14 mouse cellular contexts compared by ENCODE assay signal in genomic region chr6:118574351-118574750, GRCm38 (mm10). TPM values are rescaled to one million over a fixed set of nuclear protein-coding genes. Genes with fewer than 3 reads are reported as not detected.
DNase-seq lines count a peak whose midpoint lies in the region; ATAC-seq and TF ChIP-seq lines count a peak whose summit lies in the region.
"Had no signal": no experiment of that assay in that cellular context is flagged by ENCODE, and none has a peak within 500 bp of the region (broad histone marks: within the 10 kb centered on the region; RNA-seq: fewer than 3 reads in every experiment).

No protein-coding gene starts in this region.

- peak; percentile 46 for DNase-seq in limb, embryonic 11.5 days (ENCODE audit: low spot score)
- DNase-seq in limb, embryonic 10.5 days (ENCODE audit: low spot score), result no peak
- peak; percentile 53 for DNase-seq in brain, adult 2 months (ENCODE audit: low read depth, low spot score)
- peak; percentile 73 for DNase-seq in hindbrain, postnatal 0 days (ENCODE audit: low spot score)
- peak; percentile 26 for DNase-seq in mesoderm, embryonic 11.5 days (ENCODE audit: low read depth, low spot score)
- no peak for DNase-seq in adrenal gland, adult 18-20 months (ENCODE audit: low spot score in 2 of 2)
- DNase-seq in thymus, postnatal 4 days, result no peak
- DNase-seq: adrenal gland, adult 8-10 months; cerebellum, adult 11 months; thymus, adult 2 months had no signal

- no peaks in the 10 kb centered on the region for H3K9me3 ChIP-seq in limb, embryonic 11.5 days (ENCODE audit: control insufficient read depth, low read length)
- H3K9me3 ChIP-seq in limb, embryonic 10.5 days (replicated peaks), result no peaks in the 10 kb centered on the region
- no peaks in the 10 kb centered on the region for H3K9me3 ChIP-seq in hindbrain, postnatal 0 days (ENCODE audit: low read length)
- H3K9me3 ChIP-seq: embryonic facial prominence, embryonic 12.5 days; limb, embryonic 15.5 days had no signal

- H3K4me2 ChIP-seq in limb, embryonic 11.5 days (ENCODE audit: low read depth, severe bottlenecking), result no peak overlapping the region
- H3K4me2 ChIP-seq in hindbrain, postnatal 0 days (ENCODE audit: low read depth, low read length), result no peak overlapping the region
- H3K4me2 ChIP-seq: embryonic facial prominence, embryonic 12.5 days; limb, embryonic 15.5 days had no signal

- H3K36me3 ChIP-seq in limb, embryonic 11.5 days (ENCODE audit: control insufficient read depth, insufficient read depth, low read length), result no peaks in the 10 kb centered on the region
- H3K36me3 ChIP-seq in limb, embryonic 10.5 days, result no peaks in the 10 kb centered on the region
- no peaks in the 10 kb centered on the region for H3K36me3 ChIP-seq in hindbrain, postnatal 0 days (ENCODE audit: insufficient read depth, low read length)
- H3K36me3 ChIP-seq: embryonic facial prominence, embryonic 12.5 days; limb, embryonic 15.5 days had no signal

- H3K4me3 ChIP-seq in limb, embryonic 11.5 days (ENCODE audit: low read depth, low read length), result no peak overlapping the region
- H3K4me3 ChIP-seq in limb, embryonic 10.5 days, result no peak overlapping the region
- H3K4me3 ChIP-seq in hindbrain, postnatal 0 days (ENCODE audit: low read length), result no peak overlapping the region
- H3K4me3 ChIP-seq: embryonic facial prominence, embryonic 12.5 days; limb, embryonic 15.5 days; megakaryocyte, embryonic 14.5 days had no signal

- no peak overlapping the region for H3K9ac ChIP-seq in limb, embryonic 11.5 days (ENCODE audit: low read length)
- no peak overlapping the region for H3K9ac ChIP-seq in hindbrain, postnatal 0 days (replicated peaks; ENCODE audit: low read length)
- H3K9ac ChIP-seq: embryonic facial prominence, embryonic 12.5 days; limb, embryonic 15.5 days had no signal

- H3K27ac ChIP-seq in limb, embryonic 11.5 days (replicated peaks; ENCODE audit: low read depth, low read length), result no peak overlapping the region
- H3K27ac ChIP-seq in limb, embryonic 10.5 days, result no peak overlapping the region
- no peak overlapping the region for H3K27ac ChIP-seq in hindbrain, postnatal 0 days
- H3K27ac ChIP-seq: embryonic facial prominence, embryonic 12.5 days; limb, embryonic 15.5 days had no signal

- no peaks in the 10 kb centered on the region for H3K27me3 ChIP-seq in limb, embryonic 11.5 days (ENCODE audit: control insufficient read depth, insufficient read depth, low read length)
- H3K27me3 ChIP-seq in limb, embryonic 10.5 days (ENCODE audit: low read depth, poor library complexity, severe bottlenecking), result no peaks in the 10 kb centered on the region
- no peaks in the 10 kb centered on the region for H3K27me3 ChIP-seq in hindbrain, postnatal 0 days (ENCODE audit: insufficient read depth, low read length)
- H3K27me3 ChIP-seq: embryonic facial prominence, embryonic 12.5 days; limb, embryonic 15.5 days had no signal

- TF ChIP-seq CTCF in hindbrain, postnatal 0 days (IDR thresholded peaks at IDR 0.05; ENCODE audit: low read depth), result no peak

- WGBS in limb, embryonic 11.5 days, result 73% methylated on average over 6 of the region's 6 CpGs
- 88% methylated on average over 6 of the region's 6 CpGs for WGBS in limb, embryonic 10.5 days
- 56% methylated on average over 6 of the region's 6 CpGs for WGBS in hindbrain, postnatal 0 days

- H3K4me1 ChIP-seq in limb, embryonic 11.5 days (ENCODE audit: control insufficient read depth, insufficient read depth, low read length), result no peaks in the 10 kb centered on the region
- peaks cover 9% of the 10 kb centered on the region; the same call in 1 of the 2 replicates for H3K4me1 ChIP-seq in limb, embryonic 10.5 days
- no peaks in the 10 kb centered on the region for H3K4me1 ChIP-seq in hindbrain, postnatal 0 days (ENCODE audit: insufficient read depth, low read length)
- H3K4me1 ChIP-seq: embryonic facial prominence, embryonic 12.5 days; limb, embryonic 15.5 days; megakaryocyte, embryonic 14.5 days had no signal

- no peak for ATAC-seq in limb, embryonic 11.5 days (ENCODE audit: insufficient number of reproducible peaks, low FRiP score, low TSS enrichment, low read depth)
- peak; percentile 43; the same call in 1 of the 2 replicates for ATAC-seq in hindbrain, postnatal 0 days
- no peak for ATAC-seq in megakaryocyte progenitor cell, adult 5-6 weeks (replicated peaks; ENCODE audit: poor library complexity)

RNA-seq across cellular contexts. Expression of gene Ankrd26, which starts 12.3 kb away (rescaled TPM):
- polyA plus RNA-seq in limb, embryonic 11.5 days (2014; fragmentation: Nextera tagmentation; extraction: Ambion mirVana), result 19.7 and 20.8 TPM in 2 replicates
- 13.8 and 18.5 TPM in 2 replicates for polyA plus RNA-seq in limb, embryonic 10.5 days (2016; fragmentation: Nextera tagmentation; extraction: Ambion mirVana)
- 5.5 and 6.0 TPM in 2 replicates for total RNA-seq in hindbrain, postnatal 0 days (2014; rRNA removed)
- polyA plus RNA-seq in hindbrain, postnatal 0 days (2015; fragmentation: Nextera tagmentation; extraction: Ambion mirVana), result 12.5 and 13.5 TPM in 2 replicates
- total RNA-seq in adrenal gland, adult 18-20 months (2021), result 1 to 10 TPM; 3.0 to 3.5 TPM
- total RNA-seq in megakaryocyte progenitor cell, adult 5-6 weeks (2015), result 8.6 and 14.6 TPM in 2 replicates
- total RNA-seq in megakaryocyte progenitor cell, adult 5-6 weeks (2017), result 15.0 and 19.7 TPM in 2 replicates

Comparison
In these comparisons a context has a peak if more than half of its experiments do, and no peak if none do; other contexts are left out.
1. DNase-seq: peak in limb, embryonic 11.5 days (single experiment), brain, adult 2 months (single experiment), hindbrain, postnatal 0 days (single experiment) and mesoderm, embryonic 11.5 days (single experiment); none in limb, embryonic 10.5 days (single experiment), adrenal gland, adult 18-20 months (0 of 2) and thymus, postnatal 4 days (single experiment).